Mouse (Mus musculus): Measurements from ENCODE around the gene Psmd2. TPM values are rescaled to one million over a fixed set of nuclear protein-coding genes. Genes with fewer than 3 reads are reported as not detected.

The Psmd2 gene
- polyA plus RNA-seq, 1 experiment = 45.0 TPM

DNA sequence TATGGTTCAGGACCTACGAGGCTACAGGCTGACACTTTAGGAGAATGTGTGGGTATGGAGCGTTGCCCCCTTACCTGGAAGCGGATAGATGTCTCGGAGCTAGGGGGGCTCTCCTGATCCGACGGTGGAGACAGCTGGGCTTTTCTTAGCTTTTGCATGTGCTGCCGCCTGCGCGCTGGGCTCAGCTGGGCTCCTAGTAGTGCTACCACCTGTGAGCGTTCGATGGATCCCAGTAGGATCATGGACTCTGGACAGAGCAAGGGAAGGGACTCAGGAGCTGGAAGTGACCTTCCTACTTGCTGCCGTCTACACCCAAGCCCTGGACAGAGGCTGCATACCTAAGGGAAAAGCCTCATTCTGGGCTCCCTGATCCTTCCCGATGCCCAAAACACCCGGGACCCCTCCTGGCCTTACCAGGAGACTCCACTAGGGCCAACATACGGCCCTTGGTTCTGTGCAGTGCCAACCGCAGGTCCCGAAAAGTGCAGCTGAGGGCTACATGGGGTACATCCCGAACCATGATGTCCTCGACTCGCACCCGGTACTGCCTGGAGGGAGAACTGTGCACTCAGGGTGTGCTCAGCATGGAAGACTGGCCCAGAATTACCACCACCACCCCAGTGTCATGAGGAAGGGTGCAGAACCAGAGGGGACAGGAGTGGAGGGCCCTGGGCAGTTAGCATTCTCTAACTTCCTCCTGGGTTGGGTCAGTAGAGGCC, 56.9 kb downstream of the Psmd2 start:
- H3K36me3 ChIP-seq (ENCODE audit: control insufficient read depth, insufficient read depth, low read length) = peaks cover 65% of the 10 kb centered on the region
- no peak for TF ChIP-seq CTCF (IDR thresholded peaks at IDR 0.05; ENCODE audit: extremely low read depth, insufficient read length, insufficient replicate concordance, low read depth, low read length)
- TF ChIP-seq POLR2A (IDR thresholded peaks at IDR 0.05; ENCODE audit: low read depth, low read length) = no peak
- peaks cover 2% of the 10 kb centered on the region for H3K4me1 ChIP-seq (ENCODE audit: control insufficient read depth, insufficient read depth, insufficient read length, low read length)
- 94% methylated on average over 21 of the region's 21 CpGs for WGBS
- no peak overlapping the region for H3K4me3 ChIP-seq (ENCODE audit: low read depth, low read length)
- no peaks in the 10 kb centered on the region for H3K27me3 ChIP-seq (ENCODE audit: control insufficient read depth, insufficient read depth, low read length)
- H3K27ac ChIP-seq (ENCODE audit: insufficient read depth, low read depth, low read length) = no peak overlapping the region

DNA sequence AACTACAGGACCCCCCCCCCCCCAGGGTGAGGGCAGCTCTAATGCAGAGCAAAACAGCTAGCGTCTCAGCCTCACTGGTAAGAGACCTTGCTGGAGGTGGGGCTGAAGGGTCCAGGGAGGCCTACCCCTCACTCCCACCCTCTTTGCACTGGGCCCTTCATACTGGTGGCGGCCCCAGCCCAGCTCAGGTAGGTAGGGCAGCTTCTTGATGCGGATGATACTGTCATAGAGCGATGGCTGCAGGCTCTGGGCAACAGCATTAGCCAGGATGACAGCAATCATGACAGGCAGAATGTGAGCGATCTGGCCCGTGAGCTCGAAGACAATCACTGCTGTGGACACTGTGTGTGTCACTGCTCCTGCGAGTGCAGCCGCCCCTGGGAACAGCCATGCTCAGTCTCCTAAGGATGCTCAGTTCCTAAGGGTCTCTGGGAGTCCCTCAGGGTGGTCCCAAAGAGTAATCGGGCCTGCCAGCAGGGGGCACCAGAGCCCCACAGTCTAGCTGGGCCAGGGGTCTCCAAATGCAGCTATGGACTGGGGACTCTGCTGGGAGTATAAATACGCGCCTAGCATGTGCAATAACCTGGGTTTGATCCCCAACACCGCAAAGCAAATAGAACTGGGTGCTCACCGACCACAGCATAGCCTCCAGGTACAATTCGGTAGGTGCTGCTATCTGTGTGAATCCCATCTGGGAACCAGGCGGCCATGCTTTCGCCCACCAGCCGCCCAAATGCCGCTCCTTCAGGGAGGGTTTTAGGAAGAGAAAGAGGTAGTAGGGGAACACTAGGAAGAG, 57.7 kb downstream of the Psmd2 start:
- Histone ChIP-seq H3K4me3 (ENCODE audit: low read depth, low read length) (no peak overlapping the region), H3K27me3 (ENCODE audit: control insufficient read depth, insufficient read depth, low read length) (no peaks in the 10 kb centered on the region), H3K4me1 (ENCODE audit: control insufficient read depth, insufficient read depth, insufficient read length, low read length) (peaks cover 6% of the 10 kb centered on the region), H3K27ac (ENCODE audit: insufficient read depth, low read depth, low read length) (no peak overlapping the region), H3K36me3 (ENCODE audit: control insufficient read depth, insufficient read depth, low read length) (peaks cover 64% of the 10 kb centered on the region)
- WGBS = 85% methylated on average over 19 of the region's 19 CpGs
- peak; percentile 63; the same call in 1 of the 2 replicates for TF ChIP-seq CTCF (IDR thresholded peaks at IDR 0.05; ENCODE audit: extremely low read depth, insufficient read length, insufficient replicate concordance, low read depth, low read length)
- no peak for TF ChIP-seq POLR2A (IDR thresholded peaks at IDR 0.05; ENCODE audit: low read depth, low read length)

DNA sequence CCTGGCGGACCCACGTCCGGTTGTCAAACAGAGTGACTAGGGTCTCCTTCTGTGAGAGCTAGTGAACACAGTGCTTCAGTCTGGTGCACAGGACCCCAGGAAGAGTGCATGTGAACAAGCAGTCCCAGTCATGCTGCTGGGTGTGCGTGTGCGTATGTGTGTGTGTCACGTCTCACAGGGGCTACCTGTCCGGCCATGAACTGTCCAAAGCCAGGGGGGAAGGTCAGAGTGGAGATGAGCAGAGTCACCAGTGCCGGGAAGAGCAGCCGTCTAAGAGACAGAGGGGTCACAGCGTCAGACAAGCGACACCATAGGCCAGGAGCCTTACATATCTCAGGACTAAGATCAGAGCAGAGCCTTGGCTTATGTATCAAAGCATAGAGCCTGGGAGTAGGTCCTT, 58.9 kb downstream of the Psmd2 start:
- Histone ChIP-seq H3K27ac (ENCODE audit: insufficient read depth, low read depth, low read length) (no peak overlapping the region), H3K4me1 (ENCODE audit: control insufficient read depth, insufficient read depth, insufficient read length, low read length) (peaks cover 6% of the 10 kb centered on the region), H3K27me3 (ENCODE audit: control insufficient read depth, insufficient read depth, low read length) (no peaks in the 10 kb centered on the region), H3K4me3 (ENCODE audit: low read depth, low read length) (no peak overlapping the region), H3K36me3 (ENCODE audit: control insufficient read depth, insufficient read depth, low read length) (peaks cover 61% of the 10 kb centered on the region)
- 96% methylated on average over 11 of the region's 11 CpGs for WGBS
- no peak for TF ChIP-seq CTCF (IDR thresholded peaks at IDR 0.05; ENCODE audit: extremely low read depth, insufficient read length, insufficient replicate concordance, low read depth, low read length)
- no peak for TF ChIP-seq POLR2A (IDR thresholded peaks at IDR 0.05; ENCODE audit: low read depth, low read length)

DNA sequence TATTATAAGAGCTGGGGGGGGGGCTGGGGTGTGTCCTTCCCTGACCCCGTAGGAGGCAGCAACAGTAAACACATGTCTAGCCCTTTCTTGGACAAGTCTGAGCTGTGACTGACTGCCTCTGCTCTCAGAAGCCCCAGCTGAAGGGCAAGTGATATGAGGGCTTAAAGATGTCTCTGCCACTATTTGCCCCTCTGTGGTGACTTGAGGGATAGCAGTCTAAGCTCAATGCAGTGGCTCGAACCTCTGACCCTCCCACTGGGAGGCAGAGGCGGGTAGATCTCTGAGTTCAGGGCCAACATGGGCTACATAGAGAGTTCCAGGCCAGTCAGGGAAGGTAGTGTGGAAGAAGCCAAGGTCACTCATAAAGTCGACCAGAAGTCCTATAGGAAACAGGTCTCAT, 59.4 kb downstream of the Psmd2 start:
- Histone ChIP-seq H3K4me3 (ENCODE audit: low read depth, low read length) (no peak overlapping the region), H3K4me1 (ENCODE audit: control insufficient read depth, insufficient read depth, insufficient read length, low read length) (peaks cover 6% of the 10 kb centered on the region), H3K36me3 (ENCODE audit: control insufficient read depth, insufficient read depth, low read length) (peaks cover 58% of the 10 kb centered on the region), H3K27ac (ENCODE audit: insufficient read depth, low read depth, low read length) (no peak overlapping the region), H3K27me3 (ENCODE audit: control insufficient read depth, insufficient read depth, low read length) (no peaks in the 10 kb centered on the region)
- WGBS = 73% methylated on average over 4 of the region's 4 CpGs
- TF ChIP-seq CTCF (IDR thresholded peaks at IDR 0.05; ENCODE audit: extremely low read depth, insufficient read length, insufficient replicate concordance, low read depth, low read length) (no peak), POLR2A (IDR thresholded peaks at IDR 0.05; ENCODE audit: low read depth, low read length) (no peak)

DNA sequence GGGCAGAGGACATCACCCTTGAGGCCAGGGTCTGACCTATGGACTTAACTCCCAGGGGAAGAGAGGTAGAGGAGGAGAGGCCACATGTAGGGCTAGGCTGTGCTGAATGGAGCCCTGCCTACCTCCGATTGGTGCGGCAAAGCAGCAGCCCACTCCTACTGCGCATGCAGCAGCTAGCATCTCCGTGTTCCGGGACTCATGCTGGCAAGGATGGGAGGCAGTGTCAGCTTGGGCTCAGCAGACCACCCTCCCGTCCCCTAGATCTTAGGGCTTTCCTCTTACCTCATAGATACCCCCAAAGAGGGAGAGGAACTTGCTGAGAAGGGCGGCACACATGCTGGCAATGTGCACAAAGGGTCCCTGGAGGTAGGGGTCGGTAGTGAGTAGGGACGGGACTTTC, 60.7 kb downstream of the Psmd2 start:
- Histone ChIP-seq H3K27ac (ENCODE audit: insufficient read depth, low read depth, low read length) (no peak overlapping the region), H3K27me3 (ENCODE audit: control insufficient read depth, insufficient read depth, low read length) (no peaks in the 10 kb centered on the region), H3K4me3 (ENCODE audit: low read depth, low read length) (no peak overlapping the region), H3K4me1 (ENCODE audit: control insufficient read depth, insufficient read depth, insufficient read length, low read length) (peaks cover 6% of the 10 kb centered on the region), H3K36me3 (ENCODE audit: control insufficient read depth, insufficient read depth, low read length) (peaks cover 48% of the 10 kb centered on the region)
- WGBS = 90% methylated on average over 9 of the region's 9 CpGs
- TF ChIP-seq CTCF (IDR thresholded peaks at IDR 0.05; ENCODE audit: extremely low read depth, insufficient read length, insufficient replicate concordance, low read depth, low read length) (no peak), POLR2A (IDR thresholded peaks at IDR 0.05; ENCODE audit: low read depth, low read length) (no peak)

DNA sequence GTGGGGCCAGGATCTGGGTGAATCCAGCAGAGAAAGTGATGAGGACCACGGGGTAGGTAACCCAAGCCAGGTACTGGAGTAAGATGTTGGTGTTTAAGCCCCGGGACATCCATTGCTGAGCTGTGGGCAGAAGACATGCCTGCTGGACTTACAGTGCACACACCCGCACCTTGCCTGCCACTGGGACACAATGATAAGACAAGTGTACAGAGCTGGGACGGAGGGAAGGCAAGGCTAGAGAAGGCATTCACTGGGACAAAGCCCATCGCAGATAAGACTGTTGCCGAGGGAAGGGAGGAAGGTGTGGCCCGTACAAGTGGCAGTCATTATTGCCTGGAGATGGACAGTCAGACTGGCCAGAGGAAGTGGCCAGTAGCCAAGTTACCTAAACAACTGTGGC, 61.4 kb downstream of the Psmd2 start:
- H3K4me1 ChIP-seq (ENCODE audit: control insufficient read depth, insufficient read depth, insufficient read length, low read length) = peaks cover 6% of the 10 kb centered on the region
- no peak overlapping the region for H3K27ac ChIP-seq (ENCODE audit: insufficient read depth, low read depth, low read length)
- no peak overlapping the region for H3K4me3 ChIP-seq (ENCODE audit: low read depth, low read length)
- TF ChIP-seq CTCF (IDR thresholded peaks at IDR 0.05; ENCODE audit: extremely low read depth, insufficient read length, insufficient replicate concordance, low read depth, low read length) = no peak
- TF ChIP-seq POLR2A (IDR thresholded peaks at IDR 0.05; ENCODE audit: low read depth, low read length) = no peak
- H3K36me3 ChIP-seq (ENCODE audit: control insufficient read depth, insufficient read depth, low read length) = peaks cover 42% of the 10 kb centered on the region
- WGBS = 64% methylated on average over 7 of the region's 7 CpGs
- no peaks in the 10 kb centered on the region for H3K27me3 ChIP-seq (ENCODE audit: control insufficient read depth, insufficient read depth, low read length)

Other genes with a start within 250 kb of the Psmd2 start
- gene Abcc5, start 225.3 kb upstream of the Psmd2 start, polyA plus RNA-seq (2012; rRNA removed) = 17.7 and 19.1 TPM in 2 replicates
- 11.7 and 16.1 TPM in 2 replicates for gene Eif2b5, start 152.8 kb upstream of the Psmd2 start, polyA plus RNA-seq (2012; rRNA removed)
- gene Dvl3, start 134.7 kb upstream of the Psmd2 start, polyA plus RNA-seq (2012; rRNA removed) = 33.8 and 52.4 TPM in 2 replicates
- gene Ap2m1, start 116.2 kb upstream of the Psmd2 start, polyA plus RNA-seq (2012; rRNA removed) = 177 and 508 TPM in 2 replicates
- gene Abcf3, start 103.1 kb upstream of the Psmd2 start, polyA plus RNA-seq (2012; rRNA removed) = 10.0 and 15.0 TPM in 2 replicates
- 4.6 and 6.8 TPM in 2 replicates for gene Vwa5b2, start 62.2 kb upstream of the Psmd2 start, polyA plus RNA-seq (2012; rRNA removed)
- 6.6 and 7.2 TPM in 2 replicates for gene Eef1akmt4, start 40.1 kb upstream of the Psmd2 start, polyA plus RNA-seq (2012; rRNA removed)
- gene Gm49333, start 40.0 kb upstream of the Psmd2 start, polyA plus RNA-seq (2012; rRNA removed) = 0.08 TPM in 1 of 2 replicates, not detected in the other
- 16.8 and 18.6 TPM in 2 replicates for gene Alg3, start 39.9 kb upstream of the Psmd2 start, polyA plus RNA-seq (2012; rRNA removed)
- gene Camk2n2, start 30.4 kb upstream of the Psmd2 start, polyA plus RNA-seq (2012; rRNA removed) = 3.1 and 6.7 TPM in 2 replicates
- 0.19 and 0.42 TPM in 2 replicates for gene Ece2, start 21.8 kb upstream of the Psmd2 start, polyA plus RNA-seq (2012; rRNA removed)
- 213 and 340 TPM in 2 replicates for gene Eif4g1, start 16.7 kb downstream of the Psmd2 start, polyA plus RNA-seq (2012; rRNA removed)
- 2.5 and 3.9 TPM in 2 replicates for gene Fam131a, start 41.6 kb downstream of the Psmd2 start, polyA plus RNA-seq (2012; rRNA removed)
- gene Polr2h, start 66.0 kb downstream of the Psmd2 start, polyA plus RNA-seq (2012; rRNA removed) = 4.3 and 10.6 TPM in 2 replicates
- gene Clcn2, start 66.1 kb downstream of the Psmd2 start, polyA plus RNA-seq (2012; rRNA removed) = 102 and 218 TPM in 2 replicates
- 2.2 and 3.3 TPM in 2 replicates for gene Chrd, start 81.5 kb downstream of the Psmd2 start, polyA plus RNA-seq (2012; rRNA removed)
- 2.0 and 4.0 TPM in 2 replicates for gene Thpo, start 82.9 kb downstream of the Psmd2 start, polyA plus RNA-seq (2012; rRNA removed)

Measured in small intestine, adult 2 months (tissue).